Mouse (Mus musculus): Measurements from ENCODE around the gene Prkd2. TPM values are rescaled to one million over a fixed set of nuclear protein-coding genes. Genes with fewer than 3 reads are reported as not detected.

The Prkd2 gene
- 10.9 and 11.2 TPM in 2 replicates for polyA plus RNA-seq (2014; fragmentation: Nextera tagmentation; extraction: Ambion mirVana)

- Histone ChIP-seq H3K9ac (ENCODE audit: low read length) (peak within 1 kb of the TSS; percentile 71), H3K27me3 (ENCODE audit: control insufficient read depth, insufficient read depth, low read length) (no peaks in the 10 kb centered on the region)
Measured at GRCm38 (mm10) chr7:16842645-16843063, at the start of gene Prkd2. Gene Prkd2, plus strand, starts transcription at chr7:16842902.

GRCm38 (mm10) chr7:16793010-16793725 is 49.5 kb upstream of the Prkd2 start:
- DNase-seq (ENCODE audit: low spot score) = no peak
- H3K4me3 ChIP-seq (ENCODE audit: low read depth, low read length) = no peak overlapping the region
- ATAC-seq (ENCODE audit: insufficient read depth, low FRiP score, low TSS enrichment) = no peak
- peaks cover 5% of the 10 kb centered on the region for H3K36me3 ChIP-seq (ENCODE audit: control insufficient read depth, insufficient read depth, low read length)
- no peak overlapping the region for H3K4me2 ChIP-seq (ENCODE audit: low read depth)
- no peak overlapping the region for H3K9ac ChIP-seq (ENCODE audit: low read length)
- no peak overlapping the region for H3K27ac ChIP-seq (ENCODE audit: low read depth, low read length)
- no peaks in the 10 kb centered on the region for H3K4me1 ChIP-seq (ENCODE audit: control insufficient read depth, insufficient read depth, low read length)
- H3K9me3 ChIP-seq (ENCODE audit: control insufficient read depth, low read length) = no peaks in the 10 kb centered on the region
- H3K27me3 ChIP-seq (ENCODE audit: control insufficient read depth, insufficient read depth, low read length) = no peaks in the 10 kb centered on the region
- 89% methylated on average over 19 of the region's 19 CpGs for WGBS

More at GRCm38 (mm10) chr7:16842645-16843063, at the start of gene Prkd2:
- peak; percentile 90 for DNase-seq (ENCODE audit: low spot score)
- WGBS = under 1% methylated on average over 31 of the region's 32 CpGs
- Histone ChIP-seq H3K4me3 (ENCODE audit: low read depth, low read length) (peak within 1 kb of the TSS; percentile 56), H3K4me1 (ENCODE audit: control insufficient read depth, insufficient read depth, low read length) (peaks cover 14% of the 10 kb centered on the region), H3K36me3 (ENCODE audit: control insufficient read depth, insufficient read depth, low read length) (peaks cover 18% of the 10 kb centered on the region), H3K4me2 (ENCODE audit: low read depth) (peak within 1 kb of the TSS; percentile 94), H3K9me3 (ENCODE audit: control insufficient read depth, low read length) (no peaks in the 10 kb centered on the region), H3K27ac (ENCODE audit: low read depth, low read length) (peak within 1 kb of the TSS; percentile 64; the same call in 1 of the 2 replicates)
- ATAC-seq (ENCODE audit: insufficient read depth, low FRiP score, low TSS enrichment) = peak; percentile 78

GRCm38 (mm10) chr7:16794886-16795285 is 47.8 kb upstream of the Prkd2 start:
- Histone ChIP-seq H3K27ac (ENCODE audit: low read depth, low read length) (no peak overlapping the region), H3K27me3 (ENCODE audit: control insufficient read depth, insufficient read depth, low read length) (no peaks in the 10 kb centered on the region), H3K4me3 (ENCODE audit: low read depth, low read length) (no peak overlapping the region), H3K36me3 (ENCODE audit: control insufficient read depth, insufficient read depth, low read length) (peaks cover 5% of the 10 kb centered on the region), H3K4me1 (ENCODE audit: control insufficient read depth, insufficient read depth, low read length) (no peaks in the 10 kb centered on the region), H3K4me2 (ENCODE audit: low read depth) (no peak overlapping the region), H3K9ac (ENCODE audit: low read length) (no peak overlapping the region), H3K9me3 (ENCODE audit: control insufficient read depth, low read length) (no peaks in the 10 kb centered on the region)
- 94% methylated on average over 5 of the region's 5 CpGs for WGBS
- no peak for DNase-seq (ENCODE audit: low spot score)
- ATAC-seq (ENCODE audit: insufficient read depth, low FRiP score, low TSS enrichment) = no peak

GRCm38 (mm10) chr7:16804409-16805028 is 38.2 kb upstream of the Prkd2 start:
- ATAC-seq (ENCODE audit: insufficient read depth, low FRiP score, low TSS enrichment) = no peak; the same call in 1 of the 2 replicates
- no peaks in the 10 kb centered on the region for H3K4me1 ChIP-seq (ENCODE audit: control insufficient read depth, insufficient read depth, low read length)
- H3K27ac ChIP-seq (ENCODE audit: low read depth, low read length) = no peak overlapping the region
- H3K9ac ChIP-seq (ENCODE audit: low read length) = no peak overlapping the region
- H3K27me3 ChIP-seq (ENCODE audit: control insufficient read depth, insufficient read depth, low read length) = no peaks in the 10 kb centered on the region
- H3K36me3 ChIP-seq (ENCODE audit: control insufficient read depth, insufficient read depth, low read length) = no peaks in the 10 kb centered on the region
- no peaks in the 10 kb centered on the region for H3K9me3 ChIP-seq (ENCODE audit: control insufficient read depth, low read length)
- H3K4me2 ChIP-seq (ENCODE audit: low read depth) = no peak overlapping the region
- 40% methylated on average over 8 of the region's 8 CpGs for WGBS
- H3K4me3 ChIP-seq (ENCODE audit: low read depth, low read length) = no peak overlapping the region
- peak; percentile 26 for DNase-seq (ENCODE audit: low spot score)

DNA sequence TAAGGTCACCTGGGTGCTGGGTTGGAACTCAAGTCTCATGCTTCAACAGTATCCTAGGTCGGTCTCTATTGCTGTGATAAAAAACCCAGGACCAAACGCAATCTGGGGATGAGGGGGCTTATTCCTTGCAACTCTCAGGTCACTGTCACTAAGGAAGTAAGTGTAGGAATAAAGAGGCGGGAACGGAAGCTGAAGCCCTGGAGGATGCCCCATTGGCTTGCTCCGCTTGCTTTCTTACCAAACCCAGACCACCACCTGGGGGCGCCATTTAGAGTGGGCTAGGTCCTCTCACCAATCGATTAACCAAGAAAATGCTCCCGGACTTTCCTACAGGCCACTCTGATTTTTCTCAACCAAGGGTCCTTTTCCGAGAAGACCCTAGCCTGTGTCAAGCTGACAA is 34.8 kb upstream of the Prkd2 start:
- Histone ChIP-seq H3K9ac (ENCODE audit: low read length) (no peak overlapping the region), H3K9me3 (ENCODE audit: control insufficient read depth, low read length) (no peaks in the 10 kb centered on the region), H3K27me3 (ENCODE audit: control insufficient read depth, insufficient read depth, low read length) (peaks cover 21% of the 10 kb centered on the region), H3K4me1 (ENCODE audit: control insufficient read depth, insufficient read depth, low read length) (peaks cover 8% of the 10 kb centered on the region), H3K27ac (ENCODE audit: low read depth, low read length) (no peak overlapping the region), H3K36me3 (ENCODE audit: control insufficient read depth, insufficient read depth, low read length) (no peaks in the 10 kb centered on the region), H3K4me2 (ENCODE audit: low read depth) (no peak overlapping the region), H3K4me3 (ENCODE audit: low read depth, low read length) (no peak overlapping the region)
- 87% methylated on average over 9 of the region's 9 CpGs for WGBS
- ATAC-seq (ENCODE audit: insufficient read depth, low FRiP score, low TSS enrichment) (no peak), DNase-seq (ENCODE audit: low spot score) (no peak)

DNA sequence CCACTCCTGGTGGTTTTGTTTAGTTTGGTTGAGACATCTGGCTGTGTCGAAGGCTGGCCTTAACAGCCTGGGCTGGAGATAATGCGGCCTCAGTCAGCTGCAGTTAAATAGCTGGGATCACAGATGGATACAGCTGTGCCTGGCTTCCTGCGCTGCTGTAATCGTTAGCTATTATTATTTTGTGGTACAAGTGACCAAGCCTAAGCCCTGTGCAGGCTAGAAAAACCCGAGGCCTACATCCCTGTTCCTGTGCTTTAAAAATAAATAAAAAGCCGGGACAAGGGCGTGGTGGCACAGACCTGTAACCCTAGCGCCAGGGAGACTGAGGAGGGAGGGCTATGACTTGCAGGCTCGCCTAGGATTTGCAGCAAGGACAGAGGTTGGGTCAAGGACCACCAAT is 34.1 kb upstream of the Prkd2 start:
- 87% methylated on average over 9 of the region's 9 CpGs for WGBS
- ATAC-seq (ENCODE audit: insufficient read depth, low FRiP score, low TSS enrichment) (no peak), DNase-seq (ENCODE audit: low spot score) (no peak)
- H3K27me3 ChIP-seq (ENCODE audit: control insufficient read depth, insufficient read depth, low read length) = peaks cover 21% of the 10 kb centered on the region
- no peak overlapping the region for H3K4me3 ChIP-seq (ENCODE audit: low read depth, low read length)
- peaks cover 8% of the 10 kb centered on the region for H3K4me1 ChIP-seq (ENCODE audit: control insufficient read depth, insufficient read depth, low read length)
- no peak overlapping the region for H3K27ac ChIP-seq (ENCODE audit: low read depth, low read length)
- H3K36me3 ChIP-seq (ENCODE audit: control insufficient read depth, insufficient read depth, low read length) = no peaks in the 10 kb centered on the region
- H3K4me2 ChIP-seq (ENCODE audit: low read depth) = no peak overlapping the region
- no peak overlapping the region for H3K9ac ChIP-seq (ENCODE audit: low read length)
- H3K9me3 ChIP-seq (ENCODE audit: control insufficient read depth, low read length) = no peaks in the 10 kb centered on the region

DNA sequence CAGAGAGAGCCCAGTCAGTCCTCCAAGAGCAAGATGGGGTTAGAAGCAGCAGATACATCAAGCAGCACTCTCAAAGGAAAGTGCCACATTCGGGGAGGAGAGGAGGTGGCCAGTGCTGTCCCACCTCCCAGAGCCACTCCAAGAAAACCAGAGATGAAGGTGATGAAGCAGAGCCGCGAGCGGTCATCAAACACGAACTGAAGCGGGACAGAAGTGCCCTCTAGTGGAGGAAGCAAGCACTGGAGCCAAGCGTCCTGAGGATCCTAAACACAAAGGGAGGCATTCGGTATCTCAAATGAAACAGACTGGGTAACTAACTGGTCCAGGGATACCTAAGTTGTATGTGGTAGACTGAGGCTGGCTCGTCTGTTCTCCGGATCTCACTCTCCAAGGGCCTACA is 33.0 kb upstream of the Prkd2 start:
- ATAC-seq (ENCODE audit: insufficient read depth, low FRiP score, low TSS enrichment) = no peak
- peaks cover 8% of the 10 kb centered on the region for H3K4me1 ChIP-seq (ENCODE audit: control insufficient read depth, insufficient read depth, low read length)
- no peak overlapping the region for H3K4me2 ChIP-seq (ENCODE audit: low read depth)
- no peaks in the 10 kb centered on the region for H3K9me3 ChIP-seq (ENCODE audit: control insufficient read depth, low read length)
- 37% methylated on average over 10 of the region's 10 CpGs for WGBS
- no peak overlapping the region for H3K9ac ChIP-seq (ENCODE audit: low read length)
- peak; percentile 74 for DNase-seq (ENCODE audit: low spot score)
- H3K27me3 ChIP-seq (ENCODE audit: control insufficient read depth, insufficient read depth, low read length) = peaks cover 21% of the 10 kb centered on the region
- no peak overlapping the region for H3K4me3 ChIP-seq (ENCODE audit: low read depth, low read length)
- no peaks in the 10 kb centered on the region for H3K36me3 ChIP-seq (ENCODE audit: control insufficient read depth, insufficient read depth, low read length)
- no peak overlapping the region for H3K27ac ChIP-seq (ENCODE audit: low read depth, low read length)

DNA sequence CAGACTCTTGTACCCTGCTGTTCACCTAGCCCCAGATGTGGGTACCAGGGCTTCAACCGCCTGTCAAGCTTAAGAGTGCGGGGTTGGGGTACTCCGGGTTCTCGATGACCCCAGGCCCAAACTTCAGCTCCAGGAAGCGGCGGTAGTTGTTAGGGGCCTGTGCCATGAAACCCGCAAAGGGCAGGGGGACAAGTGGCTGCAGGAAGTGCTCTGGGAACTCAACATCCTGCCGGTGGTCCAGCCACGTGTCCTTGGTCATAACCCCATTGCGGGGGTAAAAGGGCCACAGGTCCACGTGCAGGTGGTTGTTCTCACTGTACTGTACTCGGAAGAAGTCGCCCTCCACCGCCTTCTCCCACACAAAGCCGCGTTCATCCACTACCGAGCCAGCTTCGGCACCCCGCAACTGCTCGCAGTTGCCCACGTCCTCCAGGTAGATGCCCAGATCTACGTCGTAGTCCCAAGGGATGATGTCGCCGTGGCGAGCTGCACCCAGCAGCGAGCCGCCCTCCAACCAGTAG is 32.2 kb upstream of the Prkd2 start:
- Histone ChIP-seq H3K9ac (ENCODE audit: low read length) (peak overlapping the region; percentile 44; the same call in 1 of the 2 replicates), H3K4me2 (ENCODE audit: low read depth) (peak overlapping the region; percentile 68), H3K36me3 (ENCODE audit: control insufficient read depth, insufficient read depth, low read length) (no peaks in the 10 kb centered on the region), H3K4me1 (ENCODE audit: control insufficient read depth, insufficient read depth, low read length) (peaks cover 13% of the 10 kb centered on the region), H3K27ac (ENCODE audit: low read depth, low read length) (no peak overlapping the region), H3K9me3 (ENCODE audit: control insufficient read depth, low read length) (no peaks in the 10 kb centered on the region), H3K4me3 (ENCODE audit: low read depth, low read length) (peak overlapping the region; percentile 38), H3K27me3 (ENCODE audit: control insufficient read depth, insufficient read depth, low read length) (peaks cover 21% of the 10 kb centered on the region)
- DNase-seq (ENCODE audit: low spot score) = no peak
- ATAC-seq (ENCODE audit: insufficient read depth, low FRiP score, low TSS enrichment) = no peak
- 47% methylated on average over 28 of the region's 28 CpGs for WGBS

All from neural tube, embryonic 11.5 days (tissue).